Mouse (Mus musculus) CH12.LX (cell line): Measurements from ENCODE around the gene 4930535I16Rik. TPM values are rescaled to one million over a fixed set of nuclear protein-coding genes. Genes with fewer than 3 reads are reported as not detected.

Experiments
- DNase-seq: peaks from one replicate; pipeline ENCODE4 v3.0.0-alpha.2; 2013; ENCODE audit errors: extremely low read depth
- H3K27ac ChIP-seq: 2 replicates; pipeline ENCODE4 v1.5.1; 2012; ENCODE audit warnings: low read depth, mild to moderate bottlenecking, control low read depth, moderate library complexity; ENCODE audit not compliant: insufficient read depth
- H3K27me3 ChIP-seq: replicated peaks from 2 replicates; pipeline ENCODE3; 2012; ENCODE audit warnings: inconsistent platforms
- H3K36me3 ChIP-seq, 2 experiments: replicated peaks in 1 of 2; 2 replicates each; pipeline versions ENCODE3 to v1.6.1; 2012; ENCODE audit warnings: inconsistent platforms in 1 of 2, low read length in 1 of 2, mild to moderate bottlenecking in 1 of 2, mixed read lengths in 1 of 2, moderate library complexity in 1 of 2; ENCODE audit not compliant: control insufficient read depth in 1 of 2, insufficient read depth in 1 of 2
- H3K4me1 ChIP-seq, 2 experiments: 2 replicates each; pipeline ENCODE4 v1.6.1; 2012; ENCODE audit warnings: inconsistent platforms in 1 of 2, moderate library complexity in 1 of 2; ENCODE audit not compliant: insufficient read depth in 2 of 2, control insufficient read depth in 1 of 2
- H3K4me2 ChIP-seq: 2 replicates; pipeline ENCODE4 v1.6.1; 2012; ENCODE audit warnings: low read depth, mild to moderate bottlenecking, control low read depth; ENCODE audit not compliant: poor library complexity, insufficient read depth, severe bottlenecking
- H3K4me3 ChIP-seq, 3 experiments: fragments of 150-350 bp in 1 of 3; sonication (generic) in 1 of 3; replicated peaks in 1 of 3; 2 replicates each; pipeline versions ENCODE3 to v1.5.1; 2011 to 2012; ENCODE audit warnings: low read depth in 2 of 3, low read length in 2 of 3, mild to moderate bottlenecking in 2 of 3, moderate library complexity in 2 of 3, control low read depth in 1 of 3, improper control_type of control experiment in 1 of 3, inconsistent platforms in 1 of 3, mixed read lengths in 1 of 3; ENCODE audit not compliant: poor library complexity in 1 of 3
- H3K79me2 ChIP-seq: replicated peaks from 2 replicates; pipeline ENCODE4 v1.6.1; 2012; ENCODE audit warnings: mild to moderate bottlenecking, moderate library complexity; ENCODE audit not compliant: control insufficient read depth, poor library complexity, insufficient read depth, severe bottlenecking; ENCODE audit errors: extremely low read depth
- H3K9ac ChIP-seq: 2 replicates; pipeline ENCODE4 v1.6.1; 2012; ENCODE audit warnings: low read depth, mild to moderate bottlenecking, control low read depth, moderate library complexity; ENCODE audit not compliant: insufficient read depth
- H3K9me3 ChIP-seq: replicated peaks from 2 replicates; pipeline ENCODE3; 2012; ENCODE audit warnings: low read length, inconsistent platforms, mixed read lengths
- CHD1 ChIP-seq: IDR thresholded peaks from 2 replicates; pipeline ENCODE4 v1.6.1; 2012; ENCODE audit warnings: low read depth, low read length, improper control_type of control experiment, inconsistent platforms
- CHD2 ChIP-seq: IDR thresholded peaks from 2 replicates; pipeline ENCODE4 v1.6.1; 2011; ENCODE audit warnings: low read length, improper control_type of control experiment
- CTCF ChIP-seq, 2 experiments: IDR thresholded peaks in 1 of 2; conservative IDR thresholded peaks in 1 of 2; 2 replicates each; pipeline ENCODE4 v1.5.1; 2011 to 2012; ENCODE audit warnings: low read depth in 2 of 2, low read length in 2 of 2, improper control_type of control experiment in 1 of 2, inconsistent platforms in 1 of 2, mild to moderate bottlenecking in 1 of 2, moderate library complexity in 1 of 2
- E2F4 ChIP-seq: IDR thresholded peaks from 2 replicates; pipeline ENCODE4 v1.6.1; 2011; ENCODE audit warnings: low read depth, low read length, improper control_type of control experiment; ENCODE audit not compliant: insufficient replicate concordance
- ELF1 ChIP-seq: IDR thresholded peaks from 2 replicates; pipeline ENCODE4 v1.6.1; 2014; ENCODE audit warnings: low read depth, mild to moderate bottlenecking, inconsistent platforms, low read length, improper control_type of control experiment
- EP300 ChIP-seq: IDR thresholded peaks from 2 replicates; pipeline ENCODE4 v1.6.1; 2011; ENCODE audit warnings: low read length, improper control_type of control experiment
- ETS1 ChIP-seq: conservative IDR thresholded peaks from 2 replicates; pipeline ENCODE4 v1.6.1; 2012; ENCODE audit warnings: low read depth, mild to moderate bottlenecking, inconsistent platforms, low read length, improper control_type of control experiment, moderate library complexity
- GABPA ChIP-seq: IDR thresholded peaks from 2 replicates; pipeline ENCODE4 v1.6.1; 2012; ENCODE audit warnings: low read depth, low read length, improper control_type of control experiment, inconsistent platforms; ENCODE audit not compliant: insufficient replicate concordance
- HCFC1 ChIP-seq: IDR thresholded peaks from 2 replicates; pipeline ENCODE4 v1.6.1; 2012; ENCODE audit warnings: low read depth, mild to moderate bottlenecking, inconsistent platforms, low read length, improper control_type of control experiment
- IRF4 ChIP-seq: IDR thresholded peaks from 2 replicates; pipeline ENCODE4 v1.6.1; 2014; ENCODE audit warnings: low read depth, mild to moderate bottlenecking, inconsistent platforms, low read length, improper control_type of control experiment
- JUN ChIP-seq: IDR thresholded peaks from 2 replicates; pipeline ENCODE4 v1.6.1; 2011; ENCODE audit warnings: low read depth, mild to moderate bottlenecking, low read length, improper control_type of control experiment, moderate library complexity; ENCODE audit not compliant: insufficient read depth
- MAZ ChIP-seq: IDR thresholded peaks from 2 replicates; pipeline ENCODE4 v1.6.1; 2012; ENCODE audit warnings: low read depth, mild to moderate bottlenecking, inconsistent platforms, low read length, improper control_type of control experiment, moderate library complexity
- MEF2A ChIP-seq: IDR thresholded peaks from 2 replicates; pipeline ENCODE4 v1.6.1; 2014; ENCODE audit warnings: low read depth, mild to moderate bottlenecking, inconsistent platforms, low read length, improper control_type of control experiment, borderline replicate concordance
- MXI1 ChIP-seq: IDR thresholded peaks from 2 replicates; pipeline ENCODE4 v1.6.1; 2011; ENCODE audit warnings: mild to moderate bottlenecking, low read depth, low read length, improper control_type of control experiment
- NELFE ChIP-seq: IDR thresholded peaks from 2 replicates; pipeline ENCODE4 v1.6.1; 2011; ENCODE audit warnings: low read depth, low read length, improper control_type of control experiment
- PAX5 ChIP-seq: IDR thresholded peaks from 2 replicates; pipeline ENCODE4 v1.6.1; 2012; ENCODE audit warnings: low read length, inconsistent platforms, mixed read lengths
- POLR2A ChIP-seq: IDR thresholded peaks from 2 replicates; pipeline ENCODE4 v1.6.1; 2011; ENCODE audit warnings: low read depth, mild to moderate bottlenecking, improper control_type of control experiment, low read length
- RAD21 ChIP-seq: IDR thresholded peaks from 2 replicates; pipeline ENCODE4 v1.6.1; 2011; ENCODE audit warnings: low read depth, mild to moderate bottlenecking, low read length, improper control_type of control experiment, moderate library complexity
- RCOR1 ChIP-seq: conservative IDR thresholded peaks from 2 replicates; pipeline ENCODE4 v1.6.1; 2012; ENCODE audit warnings: low read depth, mild to moderate bottlenecking, inconsistent platforms, low read length, improper control_type of control experiment
- SMC3 ChIP-seq: IDR thresholded peaks from 2 replicates; pipeline ENCODE4 v1.6.1; 2011; ENCODE audit warnings: low read depth, low read length, improper control_type of control experiment
- TBP ChIP-seq: conservative IDR thresholded peaks from 2 replicates; pipeline ENCODE4 v1.6.1; 2011; ENCODE audit warnings: low read depth, low read length, improper control_type of control experiment
- TCF12 ChIP-seq: IDR thresholded peaks from 2 replicates; pipeline ENCODE4 v1.6.1; 2014; ENCODE audit warnings: low read depth, mild to moderate bottlenecking, inconsistent platforms, low read length, improper control_type of control experiment
- UBTF ChIP-seq: IDR thresholded peaks from 2 replicates; pipeline ENCODE4 v1.6.1; 2012; ENCODE audit warnings: low read depth, mild to moderate bottlenecking, inconsistent platforms, low read length, improper control_type of control experiment, moderate library complexity
- USF1 ChIP-seq: IDR thresholded peaks from 2 replicates; pipeline ENCODE4 v1.6.1; 2014; ENCODE audit warnings: low read depth, mild to moderate bottlenecking, inconsistent platforms, low read length, improper control_type of control experiment
- ZC3H11A ChIP-seq: IDR thresholded peaks from 2 replicates; pipeline ENCODE4 v1.6.1; 2012; ENCODE audit warnings: low read depth, mild to moderate bottlenecking, inconsistent platforms, low read length, improper control_type of control experiment
- ZKSCAN1 ChIP-seq: IDR thresholded peaks from 2 replicates; pipeline ENCODE4 v1.6.1; 2012; ENCODE audit warnings: low read depth, inconsistent platforms, low read length, improper control_type of control experiment, borderline replicate concordance
- ZNF384 ChIP-seq: IDR thresholded peaks from 2 replicates; pipeline ENCODE4 v1.6.1; 2012; ENCODE audit warnings: low read depth, low read length, improper control_type of control experiment, inconsistent platforms
- dilution Hi-C: fragments of 300-500 bp; cut with MboI; formaldehyde crosslinking; loops from 2 replicates; pipeline ENCODE4 v1.14.3; 2020; ENCODE audit warnings: low sequenced_read_pairs; ENCODE audit not compliant: extremely low pct_unique_long_range_greater_than_20kb, extremely low pct_ligation_motif_present
- in situ Hi-C: fragments of 300-500 bp; cut with MboI; formaldehyde crosslinking; loops from 3 replicates; pipeline ENCODE4 v1.14.3; 2019; ENCODE audit warnings: low sequenced_read_pairs, low pct_ligation_motif_present, low pct_unique_long_range_greater_than_20kb, mixed read lengths
- polyA plus RNA-seq: library from polyadenylated mRNA; unstranded; fragments of >175 nt; gene quantifications from 2 replicates; pipeline ENCODE4 v1.2.1, GENCODE M21; 2012; ENCODE audit warnings: low read depth; ENCODE audit not compliant: insufficient read length
- total RNA-seq, 2 experiments: library from RNA; depleted of rRNA; stranded (reverse); fragments of 300-350 nt in 1 of 2; fragments of >200 nt in 1 of 2; gene quantifications; 2 replicates each; pipeline ENCODE4 v1.2.3; 2012 to 2014

Gene 4930535I16Rik
- total and polyA plus RNA-seq, 3 experiments = 2.1 TPM; not detected in 2

GRCm38 (mm10) chr4:123939838-123940237, 22.0 kb upstream of the 4930535I16Rik start:
- in situ Hi-C loops = loop anchor here (10.0 kb wide), 1 partner anchor 735 kb away; no protein-coding TSS in a partner anchor
- TF ChIP-seq SMC3 = peak; percentile 50
- peak; percentile 87 for TF ChIP-seq RAD21
- no peak for TF ChIP-seq TCF12
- no peak for TF ChIP-seq PAX5
- TF ChIP-seq CHD2 = no peak
- TF ChIP-seq E2F4 = no peak
- TF ChIP-seq CTCF (conservative IDR thresholded peaks at IDR 0.05 in 1 of 2, IDR thresholded peaks at IDR 0.05 in 1 of 2; ENCODE audit: low read depth in 2 of 2, low read length in 2 of 2) = peak; percentile 88 to 92
- no peak for TF ChIP-seq MAZ
- TF ChIP-seq UBTF = no peak
- no peak for TF ChIP-seq ZC3H11A
- no peak for TF ChIP-seq MXI1
- TF ChIP-seq ZKSCAN1 = no peak
- TF ChIP-seq RCOR1 = no peak
- no peak for TF ChIP-seq JUN
- no peak for TF ChIP-seq USF1
- TF ChIP-seq IRF4 = no peak
- TF ChIP-seq NELFE = no peak
- no peak for TF ChIP-seq MEF2A
- TF ChIP-seq ZNF384 = 0 out of 2 replicates have a peak, but pooled peaks have one; percentile 18
- TF ChIP-seq EP300 = no peak
- no peak for TF ChIP-seq GABPA
- no peak for TF ChIP-seq ETS1
- TF ChIP-seq, all 38 proteins: peak for 4
- Histone ChIP-seq H3K4me1 (peaks cover 1 to 2% of the 10 kb centered on the region in 2 experiments; a peak in 2 of 4 replicates), H3K27ac (no peak overlapping the region), H3K4me3 (no peak overlapping the region), H3K9ac (no peak overlapping the region), H3K36me3 (peaks cover 20 to 28% of the 10 kb centered on the region in 2 experiments), H3K27me3 (no peaks in the 10 kb centered on the region), H3K4me2 (no peak overlapping the region), H3K9me3 (no peaks in the 10 kb centered on the region), H3K79me2 (no peaks in the 10 kb centered on the region)
- dilution Hi-C loops = no loop called here
- DNase-seq = peak; percentile 67

GRCm38 (mm10) chr4:123936059-123936458, 18.2 kb upstream of the 4930535I16Rik start:
- Histone ChIP-seq H3K79me2 (no peaks in the 10 kb centered on the region), H3K27ac (no peak overlapping the region), H3K4me2 (no peak overlapping the region), H3K4me1 (no peaks in the 10 kb centered on the region), H3K36me3 (peaks cover 41 to 61% of the 10 kb centered on the region in 2 experiments), H3K9ac (no peak overlapping the region), H3K27me3 (no peaks in the 10 kb centered on the region), H3K9me3 (no peaks in the 10 kb centered on the region), H3K4me3 (no peak overlapping the region)
- no peak for DNase-seq
- in situ Hi-C loops = no loop called here
- no peak for TF ChIP-seq MXI1
- TF ChIP-seq ZNF384 = no peak
- TF ChIP-seq TBP = no peak
- no peak for TF ChIP-seq CHD1
- TF ChIP-seq ELF1 = no peak
- TF ChIP-seq ZKSCAN1 = no peak
- TF ChIP-seq CTCF (conservative IDR thresholded peaks at IDR 0.05 in 1 of 2, IDR thresholded peaks at IDR 0.05 in 1 of 2; ENCODE audit: low read depth in 2 of 2, low read length in 2 of 2) = no peak
- TF ChIP-seq HCFC1 = no peak
- no peak for TF ChIP-seq POLR2A
- no peak for TF ChIP-seq MAZ
- no peak for TF ChIP-seq RCOR1
- no peak for TF ChIP-seq RAD21
- dilution Hi-C loops = no loop called here
